Mouse (Mus musculus): ENCODE results near the gene Ryr2. TPM values are rescaled to one million over a fixed set of nuclear protein-coding genes. Genes with fewer than 3 reads are reported as not detected.

Ryr2 gene
- total and polyA plus RNA-seq, 2 experiments = under 0.01 TPM; not detected in 1

DNA sequence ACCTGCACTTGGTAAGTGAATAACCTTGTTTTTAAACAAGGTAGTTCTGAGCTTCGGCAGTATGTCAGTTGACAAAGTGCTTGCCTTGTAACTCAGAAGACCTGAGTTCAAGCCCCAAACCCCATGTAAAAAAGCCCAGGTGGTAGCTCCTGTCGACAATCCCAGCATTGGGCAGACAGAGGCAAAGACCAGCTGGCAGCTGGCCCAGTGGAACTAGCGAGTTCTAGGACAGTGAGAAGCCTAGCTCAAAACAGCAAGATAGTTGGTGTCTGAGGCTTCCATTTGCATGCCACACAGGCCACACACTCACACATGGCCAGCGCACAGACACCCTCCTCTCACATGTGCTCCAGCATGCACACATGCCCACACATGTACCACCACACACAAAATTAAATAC is 129.1 kb downstream of the Ryr2 start:
- H3K79me2 ChIP-seq (ENCODE audit: control insufficient read depth, insufficient read depth, low read length) = no peaks in the 10 kb centered on the region
- H3K4me3 ChIP-seq (ENCODE audit: insufficient read depth, low read depth, low read length) = no peak overlapping the region
- H3K4me1 ChIP-seq (ENCODE audit: control insufficient read depth, insufficient read depth, low read length) = no peaks in the 10 kb centered on the region
- no peaks in the 10 kb centered on the region for H3K27me3 ChIP-seq (ENCODE audit: control insufficient read depth, insufficient read depth, low read length)
- H3K27ac ChIP-seq (replicated peaks; ENCODE audit: insufficient read depth, low read depth, low read length) = no peak overlapping the region
- no peak for TF ChIP-seq CTCF (IDR thresholded peaks at IDR 0.05; ENCODE audit: low read depth, low read length)
- TF ChIP-seq POLR2A (IDR thresholded peaks at IDR 0.05; ENCODE audit: extremely low read depth, insufficient read depth, low read length) = no peak
- 77% methylated on average over 4 of the region's 4 CpGs for WGBS
- no peaks in the 10 kb centered on the region for H3K36me3 ChIP-seq (ENCODE audit: control insufficient read depth, insufficient read depth, low read length)
- no peak for DNase-seq (ENCODE audit: extremely low read depth, low read depth, low spot score)
- H3K9ac ChIP-seq (ENCODE audit: low read depth, low read length) = no peak overlapping the region

DNA sequence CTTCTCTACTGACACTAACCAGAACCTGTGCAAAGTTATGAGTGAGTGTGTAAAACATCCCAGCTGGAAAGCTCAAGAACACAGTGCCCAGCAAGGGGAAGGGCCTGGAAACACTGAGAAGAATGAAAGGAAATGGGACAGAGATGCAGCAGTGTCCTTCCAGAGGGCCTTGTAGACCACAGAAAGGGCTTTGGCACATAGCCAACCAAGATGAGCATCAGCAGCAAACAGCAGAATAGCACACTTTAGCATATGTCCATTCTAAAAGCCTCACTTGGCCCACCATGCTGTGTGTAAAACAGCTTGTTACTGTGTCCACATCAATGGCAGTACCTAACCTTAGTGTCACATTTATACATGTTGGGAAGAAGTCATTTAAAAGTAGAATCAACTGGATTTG is 142.4 kb downstream of the Ryr2 start:
- H3K79me2 ChIP-seq (ENCODE audit: control insufficient read depth, insufficient read depth, low read length) = no peaks in the 10 kb centered on the region
- no peak overlapping the region for H3K4me3 ChIP-seq (ENCODE audit: insufficient read depth, low read depth, low read length)
- no peak overlapping the region for H3K9ac ChIP-seq (ENCODE audit: low read depth, low read length)
- TF ChIP-seq POLR2A (IDR thresholded peaks at IDR 0.05; ENCODE audit: extremely low read depth, insufficient read depth, low read length) = no peak
- no peak for TF ChIP-seq CTCF (IDR thresholded peaks at IDR 0.05; ENCODE audit: low read depth, low read length)
- H3K36me3 ChIP-seq (ENCODE audit: control insufficient read depth, insufficient read depth, low read length) = no peaks in the 10 kb centered on the region
- no peaks in the 10 kb centered on the region for H3K4me1 ChIP-seq (ENCODE audit: control insufficient read depth, insufficient read depth, low read length)
- H3K27me3 ChIP-seq (ENCODE audit: control insufficient read depth, insufficient read depth, low read length) = no peaks in the 10 kb centered on the region
- no peak for DNase-seq (ENCODE audit: extremely low read depth, low read depth, low spot score)
- H3K27ac ChIP-seq (replicated peaks; ENCODE audit: insufficient read depth, low read depth, low read length) = no peak overlapping the region

DNA sequence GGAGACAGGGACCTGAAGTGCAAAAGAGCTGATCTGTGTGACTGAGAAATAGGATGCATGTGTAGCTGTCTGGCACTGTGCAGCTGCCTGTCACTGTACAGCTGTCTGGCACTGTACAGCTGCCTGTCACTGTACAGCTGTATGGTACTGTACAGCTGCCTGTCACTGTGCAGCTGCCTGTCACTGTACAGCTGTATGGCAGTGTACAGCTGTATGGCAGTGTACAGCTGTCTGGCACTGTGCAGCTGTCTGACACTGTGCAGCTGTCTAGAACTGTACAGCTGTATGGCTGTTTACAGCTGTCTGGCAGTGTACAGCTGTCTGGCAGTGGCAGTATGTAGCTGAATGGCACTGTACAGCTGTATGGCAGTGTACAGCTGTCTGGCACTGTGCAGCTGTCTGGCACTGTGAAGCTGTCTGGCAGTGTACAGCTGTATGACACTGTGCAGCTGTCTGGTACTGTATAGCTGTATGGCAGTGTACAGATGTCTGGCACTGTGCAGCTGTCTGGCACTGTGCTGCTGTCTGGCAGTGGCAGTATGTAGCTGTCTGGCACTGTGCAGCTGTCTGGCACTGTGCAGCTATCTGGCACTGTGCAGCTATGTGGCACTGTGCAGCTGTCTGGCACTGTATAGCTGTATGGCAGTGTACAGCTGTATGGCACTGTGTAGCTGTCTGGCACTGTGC is 147.1 kb downstream of the Ryr2 start:
- no peak for DNase-seq (ENCODE audit: extremely low read depth, low read depth, low spot score)
- Histone ChIP-seq H3K27me3 (ENCODE audit: control insufficient read depth, insufficient read depth, low read length) (no peaks in the 10 kb centered on the region), H3K4me1 (ENCODE audit: control insufficient read depth, insufficient read depth, low read length) (no peaks in the 10 kb centered on the region)

DNA sequence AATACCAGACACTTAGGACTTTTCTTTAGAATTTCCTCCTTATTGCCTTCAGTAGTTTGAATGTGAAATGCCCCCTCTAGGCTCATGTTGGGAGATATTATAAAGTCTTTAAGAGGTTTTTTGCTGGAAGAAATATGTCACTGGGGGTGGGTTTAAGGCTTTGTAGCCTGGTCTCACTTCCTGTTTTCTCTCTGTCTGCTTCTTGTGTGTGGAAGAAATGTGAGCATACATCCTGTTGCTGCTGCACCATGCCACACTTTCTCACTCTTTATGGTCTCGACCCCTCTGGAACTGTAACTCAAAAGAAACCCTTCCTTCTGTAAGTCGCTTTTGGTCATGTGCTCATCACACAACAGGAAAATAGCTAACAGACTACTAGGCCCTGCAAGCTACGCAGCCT is 147.9 kb downstream of the Ryr2 start:
- Histone ChIP-seq H3K4me3 (ENCODE audit: insufficient read depth, low read depth, low read length) (no peak overlapping the region), H3K79me2 (ENCODE audit: control insufficient read depth, insufficient read depth, low read length) (no peaks in the 10 kb centered on the region), H3K36me3 (ENCODE audit: control insufficient read depth, insufficient read depth, low read length) (no peaks in the 10 kb centered on the region), H3K9ac (ENCODE audit: low read depth, low read length) (no peak overlapping the region), H3K27me3 (ENCODE audit: control insufficient read depth, insufficient read depth, low read length) (no peaks in the 10 kb centered on the region), H3K4me1 (ENCODE audit: control insufficient read depth, insufficient read depth, low read length) (no peaks in the 10 kb centered on the region), H3K27ac (replicated peaks; ENCODE audit: insufficient read depth, low read depth, low read length) (no peak overlapping the region)
- DNase-seq (ENCODE audit: extremely low read depth, low read depth, low spot score) = no peak
- TF ChIP-seq POLR2A (IDR thresholded peaks at IDR 0.05; ENCODE audit: extremely low read depth, insufficient read depth, low read length) (no peak), CTCF (IDR thresholded peaks at IDR 0.05; ENCODE audit: low read depth, low read length) (no peak)
- WGBS = 71% methylated on average over 3 of the region's 3 CpGs

More for the DNA sequence above, 147.1 kb downstream of the Ryr2 start:
- Histone ChIP-seq H3K9ac (ENCODE audit: low read depth, low read length) (no peak overlapping the region), H3K27ac (replicated peaks; ENCODE audit: insufficient read depth, low read depth, low read length) (no peak overlapping the region), H3K79me2 (ENCODE audit: control insufficient read depth, insufficient read depth, low read length) (no peaks in the 10 kb centered on the region), H3K4me3 (ENCODE audit: insufficient read depth, low read depth, low read length) (no peak overlapping the region), H3K36me3 (ENCODE audit: control insufficient read depth, insufficient read depth, low read length) (no peaks in the 10 kb centered on the region)
- no peak for TF ChIP-seq CTCF (IDR thresholded peaks at IDR 0.05; ENCODE audit: low read depth, low read length)
- TF ChIP-seq POLR2A (IDR thresholded peaks at IDR 0.05; ENCODE audit: extremely low read depth, insufficient read depth, low read length) = no peak

DNA sequence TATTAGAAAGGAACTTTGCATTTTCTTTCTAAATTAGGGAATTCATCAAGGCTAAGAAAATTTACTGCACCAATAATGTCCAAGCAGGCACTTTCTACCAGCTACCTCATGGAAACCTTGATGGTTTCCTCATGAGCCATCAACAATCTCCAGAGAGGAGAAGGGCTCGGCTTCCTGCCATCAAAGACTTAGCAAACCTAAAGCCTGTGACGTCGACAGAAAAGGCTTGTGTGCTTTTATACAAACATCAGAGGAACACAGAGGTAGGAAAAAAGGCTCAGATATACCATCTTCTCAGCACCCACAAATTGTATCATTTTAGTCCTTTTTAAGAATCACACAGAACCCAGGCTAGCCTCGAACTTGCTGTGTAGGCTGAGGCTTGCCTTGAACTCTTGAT is 148.5 kb downstream of the Ryr2 start:
- 63% methylated on average over 4 of the region's 4 CpGs for WGBS
- no peaks in the 10 kb centered on the region for H3K79me2 ChIP-seq (ENCODE audit: control insufficient read depth, insufficient read depth, low read length)
- no peaks in the 10 kb centered on the region for H3K4me1 ChIP-seq (ENCODE audit: control insufficient read depth, insufficient read depth, low read length)
- no peak for DNase-seq (ENCODE audit: extremely low read depth, low read depth, low spot score)
- H3K9ac ChIP-seq (ENCODE audit: low read depth, low read length) = no peak overlapping the region
- TF ChIP-seq POLR2A (IDR thresholded peaks at IDR 0.05; ENCODE audit: extremely low read depth, insufficient read depth, low read length) = no peak
- TF ChIP-seq CTCF (IDR thresholded peaks at IDR 0.05; ENCODE audit: low read depth, low read length) = no peak
- no peaks in the 10 kb centered on the region for H3K27me3 ChIP-seq (ENCODE audit: control insufficient read depth, insufficient read depth, low read length)
- H3K36me3 ChIP-seq (ENCODE audit: control insufficient read depth, insufficient read depth, low read length) = no peaks in the 10 kb centered on the region
- H3K27ac ChIP-seq (replicated peaks; ENCODE audit: insufficient read depth, low read depth, low read length) = no peak overlapping the region
- H3K4me3 ChIP-seq (ENCODE audit: insufficient read depth, low read depth, low read length) = no peak overlapping the region

DNA sequence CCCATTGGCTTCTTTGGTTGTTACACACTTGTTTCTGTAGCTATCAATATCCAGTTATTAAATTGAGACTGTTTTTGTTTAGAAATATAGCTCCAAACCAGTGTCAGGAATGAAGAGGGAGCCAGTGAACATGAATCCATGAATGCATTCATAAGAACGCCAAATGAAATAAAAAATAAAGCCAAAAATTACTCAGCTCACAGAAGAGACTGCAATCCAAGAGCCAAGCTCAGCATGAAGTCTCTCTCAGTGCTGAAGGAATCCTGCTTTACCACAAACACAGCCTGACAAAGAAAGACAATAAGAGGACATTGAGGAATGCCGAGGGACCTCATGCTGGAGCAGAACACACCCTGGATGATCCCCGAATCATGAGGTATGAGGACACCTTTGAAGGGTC is 154.8 kb downstream of the Ryr2 start:
- no peaks in the 10 kb centered on the region for H3K79me2 ChIP-seq (ENCODE audit: control insufficient read depth, insufficient read depth, low read length)
- H3K36me3 ChIP-seq (ENCODE audit: control insufficient read depth, insufficient read depth, low read length) = no peaks in the 10 kb centered on the region
- no peaks in the 10 kb centered on the region for H3K4me1 ChIP-seq (ENCODE audit: control insufficient read depth, insufficient read depth, low read length)
- DNase-seq (ENCODE audit: extremely low read depth, low read depth, low spot score) = no peak
- H3K9ac ChIP-seq (ENCODE audit: low read depth, low read length) = no peak overlapping the region
- TF ChIP-seq CTCF (IDR thresholded peaks at IDR 0.05; ENCODE audit: low read depth, low read length) (no peak), POLR2A (IDR thresholded peaks at IDR 0.05; ENCODE audit: extremely low read depth, insufficient read depth, low read length) (no peak)
- no peak overlapping the region for H3K27ac ChIP-seq (replicated peaks; ENCODE audit: insufficient read depth, low read depth, low read length)
- H3K27me3 ChIP-seq (ENCODE audit: control insufficient read depth, insufficient read depth, low read length) = no peaks in the 10 kb centered on the region
- WGBS = 79% methylated on average over 3 of the region's 3 CpGs
- no peak overlapping the region for H3K4me3 ChIP-seq (ENCODE audit: insufficient read depth, low read depth, low read length)
